Mouse (Mus musculus): ENCODE data around the gene Faf1. TPM values are rescaled to one million over a fixed set of nuclear protein-coding genes. Genes with fewer than 3 reads are reported as not detected.

Gene Faf1
- total RNA-seq, 1 experiment = 52.3 TPM

GRCm38 (mm10) chr4:109862271-109862670, 185.9 kb downstream of the Faf1 start:
- Histone ChIP-seq H3K9me3 (ENCODE audit: control insufficient read depth, insufficient read depth, low read depth, low read length) (no peaks in the 10 kb centered on the region), H3K4me1 (ENCODE audit: control insufficient read depth in 2 of 2, insufficient read depth in 2 of 2, low read length in 2 of 2, poor library complexity in 1 of 2) (no peaks in the 10 kb centered on the region), H3K4me3 (ENCODE audit: insufficient read depth in 1 of 2, low read depth in 1 of 2, low read length in 2 of 2, poor library complexity in 1 of 2, severe bottlenecking in 1 of 2) (no peak overlapping the region), H3K27ac (ENCODE audit: insufficient read depth, low read depth, low read length, poor library complexity, severe bottlenecking) (no peak overlapping the region), H3K9ac (ENCODE audit: insufficient read depth, low read depth, low read length, poor library complexity, severe bottlenecking) (no peak overlapping the region), H3K36me3 (ENCODE audit: control insufficient read depth, insufficient read depth, low read length, poor library complexity, severe bottlenecking) (no peaks in the 10 kb centered on the region; the same call in 1 of the 2 replicates)
- in situ Hi-C loops (cut with MboI; ENCODE audit: low sequenced_read_pairs in 2 of 2, unreplicated experiment in 2 of 2) = no loop called here
- DNase-seq (ENCODE audit: low read depth, low spot score) = no peak
- TF ChIP-seq CHD2 (IDR thresholded peaks at IDR 0.05; ENCODE audit: low read depth, low read length) (no peak), ZC3H11A (IDR thresholded peaks at IDR 0.05; ENCODE audit: borderline replicate concordance, low read depth, low read length) (no peak), MAFK (IDR thresholded peaks at IDR 0.05; ENCODE audit: insufficient read depth, low read depth, low read length) (no peak), HCFC1 (IDR thresholded peaks at IDR 0.05; ENCODE audit: borderline replicate concordance, insufficient read depth, low read length) (no peak), ZNF384 (IDR thresholded peaks at IDR 0.05; ENCODE audit: low read depth, low read length) (no peak)

- H3K9ac ChIP-seq (ENCODE audit: insufficient read depth, low read depth, low read length, poor library complexity, severe bottlenecking) = no peak overlapping the region
- H3K4me3 ChIP-seq (ENCODE audit: insufficient read depth in 1 of 2, low read depth in 1 of 2, low read length in 2 of 2, poor library complexity in 1 of 2, severe bottlenecking in 1 of 2) = no peak overlapping the region
- H3K4me1 ChIP-seq (ENCODE audit: control insufficient read depth in 2 of 2, insufficient read depth in 2 of 2, low read length in 2 of 2, poor library complexity in 1 of 2) = no peaks in the 10 kb centered on the region
- TF ChIP-seq ZC3H11A (IDR thresholded peaks at IDR 0.05; ENCODE audit: borderline replicate concordance, low read depth, low read length) (no peak), MAFK (IDR thresholded peaks at IDR 0.05; ENCODE audit: insufficient read depth, low read depth, low read length) (no peak), ZNF384 (IDR thresholded peaks at IDR 0.05; ENCODE audit: low read depth, low read length) (no peak), CHD2 (IDR thresholded peaks at IDR 0.05; ENCODE audit: low read depth, low read length) (no peak), HCFC1 (IDR thresholded peaks at IDR 0.05; ENCODE audit: borderline replicate concordance, insufficient read depth, low read length) (no peak)
- in situ Hi-C loops (cut with MboI; ENCODE audit: low sequenced_read_pairs in 2 of 2, unreplicated experiment in 2 of 2) = no loop called here
- no peak overlapping the region for H3K27ac ChIP-seq (ENCODE audit: insufficient read depth, low read depth, low read length, poor library complexity, severe bottlenecking)
- no peaks in the 10 kb centered on the region for H3K9me3 ChIP-seq (ENCODE audit: control insufficient read depth, insufficient read depth, low read depth, low read length)
- no peaks in the 10 kb centered on the region; the same call in 1 of the 2 replicates for H3K36me3 ChIP-seq (ENCODE audit: control insufficient read depth, insufficient read depth, low read length, poor library complexity, severe bottlenecking)
- no peak for DNase-seq (ENCODE audit: low read depth, low spot score)
Observed at GRCm38 (mm10) chr4:109863021-109863420, 186.6 kb downstream of the Faf1 start.

GRCm38 (mm10) chr4:109868897-109869484, 192.6 kb downstream of the Faf1 start:
- H3K4me3 ChIP-seq (ENCODE audit: insufficient read depth in 1 of 2, low read depth in 1 of 2, low read length in 2 of 2, poor library complexity in 1 of 2, severe bottlenecking in 1 of 2) = no peak overlapping the region
- in situ Hi-C loops (cut with MboI; ENCODE audit: low sequenced_read_pairs in 2 of 2, unreplicated experiment in 2 of 2) = no loop called here
- no peak for DNase-seq (ENCODE audit: low read depth, low spot score)

GRCm38 (mm10) chr4:109884333-109884732, 207.9 kb downstream of the Faf1 start:
- Histone ChIP-seq H3K9ac (ENCODE audit: insufficient read depth, low read depth, low read length, poor library complexity, severe bottlenecking) (no peak overlapping the region), H3K4me3 (ENCODE audit: insufficient read depth in 1 of 2, low read depth in 1 of 2, low read length in 2 of 2, poor library complexity in 1 of 2, severe bottlenecking in 1 of 2) (no peak overlapping the region), H3K4me1 (ENCODE audit: control insufficient read depth in 2 of 2, insufficient read depth in 2 of 2, low read length in 2 of 2, poor library complexity in 1 of 2) (peaks cover 0 to 2% of the 10 kb centered on the region in 2 experiments; a peak in 2 of 4 replicates), H3K27ac (ENCODE audit: insufficient read depth, low read depth, low read length, poor library complexity, severe bottlenecking) (no peak overlapping the region), H3K36me3 (ENCODE audit: control insufficient read depth, insufficient read depth, low read length, poor library complexity, severe bottlenecking) (no peaks in the 10 kb centered on the region; the same call in 1 of the 2 replicates), H3K9me3 (ENCODE audit: control insufficient read depth, insufficient read depth, low read depth, low read length) (no peaks in the 10 kb centered on the region)
- peak; percentile 8 for DNase-seq (ENCODE audit: low read depth, low spot score)
- TF ChIP-seq HCFC1 (IDR thresholded peaks at IDR 0.05; ENCODE audit: borderline replicate concordance, insufficient read depth, low read length) (no peak), ZC3H11A (IDR thresholded peaks at IDR 0.05; ENCODE audit: borderline replicate concordance, low read depth, low read length) (no peak), MAFK (IDR thresholded peaks at IDR 0.05; ENCODE audit: insufficient read depth, low read depth, low read length) (no peak), CHD2 (IDR thresholded peaks at IDR 0.05; ENCODE audit: low read depth, low read length) (no peak), ZNF384 (IDR thresholded peaks at IDR 0.05; ENCODE audit: low read depth, low read length) (no peak)
- in situ Hi-C loops (cut with MboI; ENCODE audit: low sequenced_read_pairs in 2 of 2, unreplicated experiment in 2 of 2) = no loop called here

More at GRCm38 (mm10) chr4:109868897-109869484, 192.6 kb downstream of the Faf1 start:
- Histone ChIP-seq H3K9ac (ENCODE audit: insufficient read depth, low read depth, low read length, poor library complexity, severe bottlenecking) (no peak overlapping the region), H3K36me3 (ENCODE audit: control insufficient read depth, insufficient read depth, low read length, poor library complexity, severe bottlenecking) (no peaks in the 10 kb centered on the region; the same call in 1 of the 2 replicates), H3K27ac (ENCODE audit: insufficient read depth, low read depth, low read length, poor library complexity, severe bottlenecking) (no peak overlapping the region), H3K4me1 (ENCODE audit: control insufficient read depth in 2 of 2, insufficient read depth in 2 of 2, low read length in 2 of 2, poor library complexity in 1 of 2) (no peaks in the 10 kb centered on the region), H3K9me3 (ENCODE audit: control insufficient read depth, insufficient read depth, low read depth, low read length) (no peaks in the 10 kb centered on the region)
- TF ChIP-seq HCFC1 (IDR thresholded peaks at IDR 0.05; ENCODE audit: borderline replicate concordance, insufficient read depth, low read length) (no peak), ZNF384 (IDR thresholded peaks at IDR 0.05; ENCODE audit: low read depth, low read length) (no peak), CHD2 (IDR thresholded peaks at IDR 0.05; ENCODE audit: low read depth, low read length) (no peak), ZC3H11A (IDR thresholded peaks at IDR 0.05; ENCODE audit: borderline replicate concordance, low read depth, low read length) (no peak), MAFK (IDR thresholded peaks at IDR 0.05; ENCODE audit: insufficient read depth, low read depth, low read length) (no peak)
